Mouse (Mus musculus) heart, postnatal 10 days (tissue): ENCODE results near the gene Syt3. TPM values are rescaled to one million over a fixed set of nuclear protein-coding genes. Genes with fewer than 3 reads are reported as not detected.

Experiments used
- DNase-seq, 2 experiments: peaks; one replicate each; pipeline ENCODE4 v3.0.0; 2021
- intact Hi-C: fragments of 180-260 bp; cut with DNase I; formaldehyde crosslinking; loops from one replicate; pipeline ENCODE4 v1.15.1; 2025
- total RNA-seq, 2 experiments: library from RNA; stranded (reverse); gene quantifications; 2 replicates each; pipeline ENCODE4 v1.2.3; 2021

Gene Syt3
- total RNA-seq = 1 to 10 TPM in 1 of 2 experiments, under 1 TPM in 1; 0.74 to 1.3 TPM

GRCm38 (mm10) chr7:44383980-44384715 is at the start of gene Syt3:
Gene Syt3, plus strand, starts transcription at chr7:44384102.
- intact Hi-C loops = no loop called here
- peak; percentile 62 to 72 for DNase-seq

GRCm38 (mm10) chr7:44334139-44334538 is 49.8 kb upstream of the Syt3 start:
- DNase-seq = no peak
- intact Hi-C loops = no loop called here

GRCm38 (mm10) chr7:44335031-44335878 is 48.6 kb upstream of the Syt3 start:
- intact Hi-C loops = no loop called here
- DNase-seq = peak in 1 of 2 experiments; percentile 40

- intact Hi-C loops = no loop called here
- DNase-seq = no peak
Observed at GRCm38 (mm10) chr7:44336046-44337021, 47.6 kb upstream of the Syt3 start.

- intact Hi-C loops = no loop called here
- DNase-seq = no peak
Observed at GRCm38 (mm10) chr7:44337121-44337849, 46.6 kb upstream of the Syt3 start.

- intact Hi-C loops = no loop called here
Observed at GRCm38 (mm10) chr7:44340226-44340625, 43.7 kb upstream of the Syt3 start.

GRCm38 (mm10) chr7:44341119-44341518 is 42.8 kb upstream of the Syt3 start:
- no peak for DNase-seq
- intact Hi-C loops = no loop called here

More at GRCm38 (mm10) chr7:44340226-44340625, 43.7 kb upstream of the Syt3 start:
- DNase-seq = no peak

GRCm38 (mm10) chr7:44341714-44342113 is 42.2 kb upstream of the Syt3 start:
- no peak for DNase-seq
- intact Hi-C loops = no loop called here

- intact Hi-C loops = no loop called here
- peak in 1 of 2 experiments; percentile 20 for DNase-seq
Observed at GRCm38 (mm10) chr7:44343459-44344015, 40.4 kb upstream of the Syt3 start.

- intact Hi-C loops = no loop called here
- DNase-seq = no peak
Observed at GRCm38 (mm10) chr7:44344622-44345021, 39.3 kb upstream of the Syt3 start.

- DNase-seq = no peak
- intact Hi-C loops = no loop called here
Observed at GRCm38 (mm10) chr7:44349043-44349442, 34.9 kb upstream of the Syt3 start.

GRCm38 (mm10) chr7:44350957-44351711 is 32.8 kb upstream of the Syt3 start:
- intact Hi-C loops = loop anchor here (1.0 to 5.0 kb wide), 2 partner anchors 49 to 88 kb away; no protein-coding TSS in a partner anchor
- DNase-seq = peak; percentile 82 to 86

- DNase-seq = no peak
- intact Hi-C loops = loop anchor here (1.0 to 5.0 kb wide), 2 partner anchors 50 to 89 kb away; no protein-coding TSS in a partner anchor
Observed at GRCm38 (mm10) chr7:44351881-44352749, 31.8 kb upstream of the Syt3 start.

GRCm38 (mm10) chr7:44352750-44353600 is 30.9 kb upstream of the Syt3 start:
- DNase-seq = no peak
- intact Hi-C loops = loop anchor here (5.0 kb wide), 1 partner anchor 51 kb away; no protein-coding TSS in a partner anchor

- intact Hi-C loops = loop anchor here (5.0 kb wide), 1 partner anchor 51 kb away; no protein-coding TSS in a partner anchor
- DNase-seq = peak in 1 of 2 experiments; percentile 18
Observed at GRCm38 (mm10) chr7:44353601-44354340, 30.1 kb upstream of the Syt3 start.

GRCm38 (mm10) chr7:44355411-44355810 is 28.5 kb upstream of the Syt3 start:
- DNase-seq = no peak
- intact Hi-C loops = no loop called here
